Mouse (Mus musculus) gonadal fat pad, adult 2 months (tissue): ENCODE data around the gene C1ql3. TPM values are rescaled to one million over a fixed set of nuclear protein-coding genes. Genes with fewer than 3 reads are reported as not detected.

Source experiments
- DNase-seq: peaks from one replicate; pipeline ENCODE4 v3.0.0-alpha.2; 2012; ENCODE audit warnings: low read depth
- polyA plus RNA-seq: library from polyadenylated mRNA; depleted of rRNA; stranded (reverse); fragments of >200 nt; gene quantifications from 2 replicates; pipeline ENCODE4 v1.2.3, GENCODE M21; 2012; rRNA removed

The C1ql3 gene
- 0.13 and 0.14 TPM in 2 replicates for polyA plus RNA-seq

- no peak for DNase-seq
These were observed at the start of gene C1ql3 for GRCm38 (mm10) chr2:13011472-13011871. TSS of gene C1ql3 (minus strand) at chr2:13011806.

- DNase-seq = no peak
These were observed 49.0 kb upstream of the C1ql3 start for GRCm38 (mm10) chr2:13060426-13061170.

DNA sequence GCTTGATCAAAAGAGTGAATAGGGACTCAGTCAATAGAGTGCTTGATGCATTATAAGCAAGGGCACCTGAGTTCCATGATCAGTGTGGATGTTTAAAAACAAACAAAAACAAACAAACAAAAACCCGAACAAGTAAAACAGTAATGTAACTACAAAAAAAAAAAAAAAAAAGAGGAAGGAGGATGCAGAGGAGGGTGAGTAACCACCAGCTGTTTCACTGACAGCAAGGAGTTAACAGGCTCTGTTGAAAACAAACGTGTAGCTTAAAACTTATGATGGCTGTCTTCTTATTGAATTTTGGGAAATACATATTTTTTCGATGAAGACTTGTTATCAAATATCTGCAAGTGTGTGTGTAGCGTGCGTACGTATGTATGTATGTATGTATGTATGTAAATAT, 37.0 kb upstream of the C1ql3 start:
- no peak for DNase-seq

DNA sequence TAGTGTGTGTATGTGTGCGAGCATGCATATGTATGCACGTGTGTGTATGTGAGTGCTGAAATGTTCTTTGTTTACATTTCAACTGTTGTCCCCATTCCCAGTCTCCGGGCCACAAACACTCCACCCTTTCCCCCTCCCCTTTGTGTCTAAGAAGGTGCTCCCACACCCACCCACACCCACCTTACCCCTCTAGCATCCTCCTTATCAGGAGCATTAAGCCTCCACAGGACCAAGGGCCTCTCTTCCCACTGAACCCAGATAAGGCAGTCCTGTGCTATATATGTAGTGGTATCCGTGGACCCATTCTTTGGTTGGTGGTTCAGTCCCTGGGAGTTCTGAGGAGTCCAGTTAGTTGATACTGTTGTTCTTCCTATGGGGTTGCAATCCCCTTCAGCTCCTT, 32.9 kb upstream of the C1ql3 start:
- no peak for DNase-seq

- no peak for DNase-seq
These were observed 28.2 kb upstream of the C1ql3 start for GRCm38 (mm10) chr2:13039785-13040184.

- no peak for DNase-seq
These were observed 27.2 kb upstream of the C1ql3 start for GRCm38 (mm10) chr2:13038772-13039171.

- no peak for DNase-seq
These were observed 7.3 kb upstream of the C1ql3 start for GRCm38 (mm10) chr2:13018861-13019260.

GRCm38 (mm10) chr2:13018382-13018781, 6.8 kb upstream of the C1ql3 start:
- no peak for DNase-seq

DNA sequence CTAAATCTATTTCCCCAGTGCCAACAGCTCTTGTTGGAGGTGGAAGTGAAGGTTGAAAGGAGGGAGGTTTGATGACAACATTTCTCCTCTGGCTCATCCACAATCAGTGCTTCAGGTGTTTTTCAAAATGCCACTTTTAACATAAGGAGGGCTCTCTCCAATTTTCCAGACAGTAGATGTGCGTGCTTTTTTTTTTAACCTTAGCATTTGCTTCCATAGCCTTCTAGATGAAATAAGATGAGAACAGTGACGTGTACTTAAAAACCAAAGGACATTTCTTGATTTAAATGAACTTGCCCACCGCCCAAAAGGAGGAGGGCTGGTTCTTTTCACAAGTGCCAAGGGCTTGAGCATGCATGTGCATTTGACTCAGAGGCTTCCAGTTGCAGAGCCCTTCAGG, 367 bp upstream of the C1ql3 start:
- no peak for DNase-seq

DNA sequence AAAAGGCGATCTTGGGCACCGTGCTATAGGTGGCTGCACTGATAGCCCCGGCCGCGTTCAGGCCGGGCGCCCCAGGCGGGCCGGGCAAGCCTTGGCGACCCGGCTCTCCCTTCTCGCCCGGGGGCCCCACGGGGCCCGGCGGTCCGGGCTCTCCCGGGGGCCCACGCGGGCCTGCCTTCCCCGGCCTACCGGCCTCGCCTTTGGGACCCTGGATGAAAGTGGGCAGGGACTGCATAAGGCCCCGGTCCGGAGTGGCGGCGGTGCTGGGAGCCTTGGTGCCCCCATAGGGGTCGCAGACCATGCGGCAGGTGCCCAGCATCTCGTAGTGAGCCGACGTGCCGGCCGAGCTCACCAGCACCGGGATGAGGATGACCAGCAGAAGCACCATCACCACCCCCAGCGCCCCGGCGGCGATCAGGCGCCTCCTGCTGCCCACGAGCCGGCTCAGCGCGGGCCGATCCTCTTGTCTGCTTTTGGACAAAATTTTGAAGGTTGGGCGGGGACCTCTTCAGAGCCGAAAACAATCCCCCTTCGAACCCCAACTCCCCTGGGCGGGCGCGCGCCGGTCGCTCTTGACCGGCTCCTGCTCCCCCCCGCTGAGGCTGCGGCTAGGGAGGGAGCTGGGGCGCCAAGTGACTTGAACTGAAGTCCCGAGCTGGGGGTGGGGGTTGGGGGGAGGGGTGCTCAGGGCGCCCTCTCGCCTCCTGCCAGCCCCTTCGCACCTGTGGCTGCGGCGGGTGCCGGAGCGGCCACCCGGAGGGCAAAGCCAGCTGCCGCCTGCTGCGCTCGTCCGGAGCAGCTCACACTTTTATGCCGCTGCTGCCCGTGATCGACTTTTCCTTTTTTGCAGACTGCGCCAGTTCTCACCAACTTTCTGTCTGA, 905 bp downstream of the C1ql3 start:
- no peak for DNase-seq

DNA sequence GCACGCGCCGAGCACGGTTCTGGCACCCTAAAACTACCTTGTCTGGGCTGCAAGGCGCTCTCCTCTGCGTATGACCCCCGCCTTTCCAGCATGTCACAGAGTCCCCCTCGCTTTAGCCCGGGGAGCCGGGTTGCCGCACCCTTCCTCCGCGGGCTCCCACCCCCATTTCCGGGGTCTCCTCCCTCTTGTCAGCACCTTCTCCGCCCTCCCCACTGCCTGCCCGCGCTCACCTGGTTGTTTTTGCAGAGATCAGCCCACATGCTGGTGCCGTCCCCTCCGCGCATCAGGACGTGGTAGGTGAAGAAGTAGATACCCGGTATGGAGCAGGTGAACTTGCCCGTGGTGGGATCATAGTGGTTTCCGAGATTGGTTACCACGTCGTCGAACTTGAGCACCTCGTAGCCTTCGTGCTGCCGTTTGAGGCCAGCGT, 1.6 kb downstream of the C1ql3 start:
- DNase-seq = no peak

DNA sequence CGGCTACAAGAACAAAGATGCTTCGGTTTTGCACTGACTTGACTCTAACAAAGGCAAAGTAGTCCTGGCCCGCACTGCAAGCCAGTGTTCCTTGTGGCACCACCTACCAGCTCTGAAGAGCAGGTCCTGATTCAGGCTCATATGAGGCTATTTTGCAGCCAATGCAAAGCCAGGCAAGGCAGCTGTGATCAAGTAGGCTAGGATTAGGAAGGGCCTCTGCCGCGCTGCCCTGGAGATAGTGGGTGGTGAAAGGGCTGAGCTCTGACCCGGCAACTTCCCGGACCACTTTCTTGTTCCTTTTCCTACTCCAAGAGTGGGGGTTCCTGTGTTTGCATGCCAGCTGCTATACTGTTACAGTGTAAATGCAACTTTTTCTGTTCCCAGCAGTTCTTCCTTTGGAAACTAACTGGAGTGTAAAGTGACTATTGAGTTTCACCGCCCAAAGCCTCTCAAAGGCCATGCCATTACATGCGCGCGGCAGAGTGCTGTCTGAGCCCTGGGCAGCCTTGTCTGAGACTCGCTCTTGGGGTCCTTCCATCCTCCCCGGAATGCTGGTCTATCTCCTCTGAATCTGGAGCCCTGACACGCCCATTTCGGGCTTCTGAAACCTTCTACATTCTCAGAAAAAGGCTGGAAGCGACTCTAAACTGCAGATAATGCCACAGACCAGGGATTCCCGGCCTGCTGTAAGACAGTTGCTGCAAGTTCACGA, 2.2 kb downstream of the C1ql3 start:
- no peak for DNase-seq

- DNase-seq = no peak
These were observed 3.2 kb downstream of the C1ql3 start for GRCm38 (mm10) chr2:13008433-13008832.

- DNase-seq = no peak
These were observed 11.6 kb downstream of the C1ql3 start for GRCm38 (mm10) chr2:13000026-13000425.

DNA sequence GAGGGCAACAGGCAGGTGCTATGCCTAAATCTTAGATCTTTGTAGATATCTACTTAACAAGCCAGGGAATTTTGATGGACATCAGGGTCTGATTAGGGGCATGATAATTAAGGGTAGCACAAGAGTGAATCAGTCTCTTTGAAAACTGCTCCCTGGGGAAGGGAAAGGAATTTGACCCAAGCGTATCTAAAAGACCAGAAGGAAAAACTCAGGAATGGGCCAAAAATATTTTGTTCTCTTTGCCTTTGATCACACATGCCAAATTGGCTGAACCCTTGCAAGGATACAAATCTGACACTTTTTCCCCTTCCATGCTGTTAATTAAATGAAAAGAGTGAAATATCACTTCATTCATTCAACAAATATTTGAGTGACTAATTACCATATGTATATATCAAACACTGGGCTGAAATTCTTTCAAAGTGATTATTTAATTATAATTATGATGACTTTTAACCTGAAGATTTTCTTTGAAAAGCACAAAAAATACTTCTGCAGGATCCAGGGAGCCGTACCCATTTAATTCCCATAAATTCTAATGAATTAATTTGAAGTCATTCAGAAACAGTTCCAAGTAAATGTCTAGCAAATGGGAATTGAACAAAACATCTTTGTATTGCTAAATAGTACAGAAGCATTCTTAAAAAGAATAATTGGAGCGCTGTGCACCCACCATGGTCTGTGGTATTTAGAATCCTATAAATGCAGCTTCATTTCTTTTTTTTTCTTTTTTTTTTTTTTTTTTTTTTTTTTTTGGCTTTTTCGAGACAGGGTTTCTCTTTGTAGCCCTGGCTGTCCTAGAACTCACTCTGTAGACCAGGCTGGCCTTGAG, 26.5 kb downstream of the C1ql3 start:
- no peak for DNase-seq

- no peak for DNase-seq
These were observed 32.8 kb downstream of the C1ql3 start for GRCm38 (mm10) chr2:12978771-12979170.

- no peak for DNase-seq
These were observed 34.2 kb downstream of the C1ql3 start for GRCm38 (mm10) chr2:12977367-12977766.

- DNase-seq = no peak
These were observed 37.9 kb downstream of the C1ql3 start for GRCm38 (mm10) chr2:12973752-12974151.

GRCm38 (mm10) chr2:12970049-12970724, 41.4 kb downstream of the C1ql3 start:
- DNase-seq = no peak

DNA sequence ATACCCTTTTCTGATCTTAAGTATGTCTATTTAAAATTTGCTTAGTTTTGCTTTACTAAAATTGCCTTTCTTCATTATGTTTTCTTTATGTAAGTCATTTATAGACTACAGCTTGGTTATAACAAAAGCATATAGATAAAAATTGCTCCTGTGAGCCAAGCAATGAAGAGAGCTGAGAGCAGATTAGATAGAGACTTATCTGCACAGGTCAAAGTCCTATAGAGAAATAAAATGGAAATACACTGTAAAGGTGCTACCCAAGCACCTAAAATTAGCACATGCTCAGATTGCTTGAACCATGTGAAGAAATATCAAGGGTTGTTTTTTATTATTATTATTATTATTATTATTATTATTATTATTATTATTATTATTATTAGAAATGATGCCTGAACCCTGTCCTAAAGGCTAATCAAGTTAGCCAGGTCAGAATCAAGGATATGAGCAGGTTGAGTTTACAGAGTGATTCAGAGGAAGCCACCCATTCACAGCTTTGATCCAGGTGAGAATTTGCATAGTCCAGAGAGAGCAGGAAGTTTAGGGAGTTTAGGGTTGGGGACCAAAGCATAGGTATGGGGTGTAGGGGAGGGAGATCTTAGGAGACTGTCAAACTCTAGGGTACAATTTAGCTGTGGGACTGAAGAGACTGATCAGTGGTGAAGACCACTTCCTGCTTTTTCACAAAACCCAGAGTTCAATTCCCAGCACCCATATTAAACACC, 54.7 kb downstream of the C1ql3 start:
- no peak for DNase-seq
